Mouse (Mus musculus) spleen, adult 18-20 months (tissue): ENCODE results near the gene Cdca3.
"Not testable (repeated sequence)": the region's sequence is repeated elsewhere in the genome, so short reads cannot be mapped to it uniquely, and the experiment has no call there.

Experiments
- DNase-seq, 2 experiments: peaks; one replicate each; pipeline ENCODE4 v3.0.0; 2022; ENCODE audit warnings: mixed read lengths in 2 of 2

Gene Cdca3

GRCm38 (mm10) chr6:124809775-124810538 lies 19.4 kb upstream of the Cdca3 start:
- DNase-seq: no peak

- not testable (repeated sequence) for DNase-seq
These were observed 18.6 kb upstream of the Cdca3 start for GRCm38 (mm10) chr6:124810566-124811402.

GRCm38 (mm10) chr6:124811403-124811665 lies 18.0 kb upstream of the Cdca3 start:
- no peak for DNase-seq

GRCm38 (mm10) chr6:124811701-124812560 lies 17.4 kb upstream of the Cdca3 start:
- no peak for DNase-seq

GRCm38 (mm10) chr6:124812848-124813247 lies 16.5 kb upstream of the Cdca3 start:
- no peak for DNase-seq

- peak; percentile 40 to 55 for DNase-seq
These were observed 15.9 kb upstream of the Cdca3 start for GRCm38 (mm10) chr6:124813496-124813895.

- peak; percentile 80 to 86 for DNase-seq
These were observed 15.4 kb upstream of the Cdca3 start, which contains the start of gene Tpi1 for GRCm38 (mm10) chr6:124813933-124814332. TSS of gene Tpi1 (minus strand) at chr6:124814296.

GRCm38 (mm10) chr6:124814448-124814847 lies 14.9 kb upstream of the Cdca3 start:
- no peak for DNase-seq

- no peak for DNase-seq
These were observed 14.2 kb upstream of the Cdca3 start for GRCm38 (mm10) chr6:124814858-124815774.

- no peak for DNase-seq
These were observed 12.7 kb upstream of the Cdca3 start for GRCm38 (mm10) chr6:124816611-124817010.

- no peak for DNase-seq
These were observed 12.2 kb upstream of the Cdca3 start for GRCm38 (mm10) chr6:124817125-124817524.

- DNase-seq: no peak
These were observed 11.8 kb upstream of the Cdca3 start for GRCm38 (mm10) chr6:124817563-124817962.

- no peak for DNase-seq
These were observed 11.4 kb upstream of the Cdca3 start for GRCm38 (mm10) chr6:124817971-124818370.

- DNase-seq: no peak
These were observed 8.5 kb upstream of the Cdca3 start for GRCm38 (mm10) chr6:124820891-124821290.

GRCm38 (mm10) chr6:124822049-124822448 lies 7.3 kb upstream of the Cdca3 start:
- no peak for DNase-seq

GRCm38 (mm10) chr6:124828101-124828592 lies 1.2 kb upstream of the Cdca3 start:
- peak; percentile 20 to 28 for DNase-seq

- DNase-seq: peak; percentile 82 to 84
These were observed 703 bp downstream of the Cdca3 start for GRCm38 (mm10) chr6:124829799-124830700.

- DNase-seq: not testable (repeated sequence)
These were observed 1.9 kb downstream of the Cdca3 start for GRCm38 (mm10) chr6:124831199-124831598.

- DNase-seq: no peak
These were observed 2.3 kb downstream of the Cdca3 start for GRCm38 (mm10) chr6:124831649-124832048.

GRCm38 (mm10) chr6:124834512-124835081 lies 5.2 kb downstream of the Cdca3 start:
- no peak for DNase-seq
